Mouse (Mus musculus) heart, embryonic 11.5 days (tissue): ENCODE data around the gene Speer4e. TPM values are rescaled to one million over a fixed set of nuclear protein-coding genes. Genes with fewer than 3 reads are reported as not detected.
"Not testable (repeated sequence)": the region's sequence is repeated elsewhere in the genome, so short reads cannot be mapped to it uniquely, and the experiment has no call there.

ENCODE experiments used
- ATAC-seq: fragments of 200-750 bp; cut with Nextera tagmentation; replicated peaks from 2 replicates; pipeline ENCODE4 v1.8.0; 2017; ENCODE audit warnings: moderate library complexity; ENCODE audit not compliant: insufficient number of reproducible peaks, low FRiP score, low TSS enrichment
- H3K27ac ChIP-seq: fragments of 300-500 bp; sonication (generic); 2 replicates; pipeline ENCODE4 v1.5.1; 2014; ENCODE audit warnings: mild to moderate bottlenecking, low read depth, low read length
- H3K27me3 ChIP-seq: fragments of 300-500 bp; sonication (generic); 2 replicates; pipeline ENCODE4 v1.6.1; 2014; ENCODE audit warnings: mild to moderate bottlenecking, low read length, mixed read lengths; ENCODE audit not compliant: control insufficient read depth, insufficient read depth
- H3K36me3 ChIP-seq: fragments of 300-500 bp; sonication (generic); 2 replicates; pipeline ENCODE4 v1.6.1; 2014; ENCODE audit warnings: mild to moderate bottlenecking, low read length, moderate library complexity, mixed read lengths; ENCODE audit not compliant: control insufficient read depth, insufficient read depth
- H3K4me1 ChIP-seq: fragments of 300-500 bp; sonication (generic); 2 replicates; pipeline ENCODE4 v1.6.1; 2014; ENCODE audit warnings: low read length; ENCODE audit not compliant: control insufficient read depth, insufficient read depth
- H3K4me2 ChIP-seq: fragments of 300-500 bp; sonication (generic); 2 replicates; pipeline ENCODE4 v1.6.1; 2014; ENCODE audit warnings: mild to moderate bottlenecking, moderate library complexity
- H3K4me3 ChIP-seq: fragments of 300-500 bp; sonication (generic); 2 replicates; pipeline ENCODE4 v1.5.1; 2014; ENCODE audit warnings: low read depth, low read length
- H3K9ac ChIP-seq: fragments of 300-500 bp; sonication (generic); 2 replicates; pipeline ENCODE4 v1.6.1; 2014; ENCODE audit warnings: mild to moderate bottlenecking, low read depth, low read length, moderate library complexity
- H3K9me3 ChIP-seq: fragments of 300-500 bp; sonication (generic); replicated peaks from 2 replicates; pipeline ENCODE4 v1.6.1; 2016; ENCODE audit warnings: low read length; ENCODE audit not compliant: control insufficient read depth
- WGBS: fragments of 180-500 bp; shearing (Covaris S2); extraction: QIAGEN DNeasy Blood & Tissue Kit; methylation state at CpG from one replicate; pipeline ENCODE4 v1.1.7; 2014; ENCODE audit not compliant: insufficient replicate concordance; 5-methylcytosine and 5-hydroxymethylcytosine counted together
- polyA plus RNA-seq: library from polyadenylated mRNA; unstranded; fragments of >200 nt; fragmentation: Nextera tagmentation; extraction: Ambion mirVana; gene quantifications from 2 replicates; pipeline ENCODE4 v1.2.1, GENCODE M21; 2014

The Speer4e gene
- polyA plus RNA-seq, 1 experiment from 2014 or later = not detected

DNA sequence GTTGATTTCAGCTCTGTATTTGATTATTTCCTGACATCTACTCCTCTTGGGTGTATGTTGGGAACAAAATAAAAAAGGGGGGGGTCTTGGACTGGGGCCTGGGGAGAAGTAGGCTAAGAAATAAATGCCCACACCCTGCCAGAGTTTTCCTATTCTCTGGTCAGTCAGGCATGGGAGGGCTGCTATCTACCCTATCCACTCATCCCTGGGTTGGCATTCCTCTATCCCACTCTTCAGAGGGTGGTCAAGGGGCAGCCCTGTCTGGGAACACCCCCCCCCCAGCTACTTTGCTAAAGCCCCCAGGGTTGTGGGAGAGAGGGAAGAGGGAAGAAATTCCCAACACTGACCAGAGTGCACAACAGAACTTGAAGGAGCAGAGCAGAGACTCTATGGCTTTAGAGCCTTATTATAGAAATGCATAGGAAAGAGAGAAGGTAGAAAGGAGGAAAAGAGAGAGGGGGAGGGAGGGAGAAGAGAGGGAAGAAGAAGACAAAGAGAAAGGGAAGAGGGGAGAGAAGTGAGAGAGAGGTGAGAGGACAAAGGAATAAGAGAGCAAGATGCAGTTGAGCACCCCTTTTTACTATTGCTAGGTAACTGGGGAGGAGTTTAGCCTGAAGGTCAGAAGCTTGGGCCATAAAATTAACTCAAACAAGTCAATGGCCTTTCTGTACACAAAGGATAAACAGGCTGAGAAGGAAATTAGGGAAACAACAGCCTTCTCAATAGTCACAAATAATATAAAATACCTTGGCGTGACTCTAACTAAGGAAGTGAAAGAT is 17.9 kb upstream of the Speer4e start:
- H3K4me3 ChIP-seq, H3K27me3 ChIP-seq, H3K27ac ChIP-seq, H3K4me2 ChIP-seq, H3K36me3 ChIP-seq, H3K4me1 ChIP-seq, H3K9ac ChIP-seq: not testable (repeated sequence)
- WGBS = 67% methylated on average over 1 of the region's 1 CpGs
- peaks cover 12% of the 10 kb centered on the region for H3K9me3 ChIP-seq
- ATAC-seq = peak; percentile 35; the same call in 1 of the 2 replicates

DNA sequence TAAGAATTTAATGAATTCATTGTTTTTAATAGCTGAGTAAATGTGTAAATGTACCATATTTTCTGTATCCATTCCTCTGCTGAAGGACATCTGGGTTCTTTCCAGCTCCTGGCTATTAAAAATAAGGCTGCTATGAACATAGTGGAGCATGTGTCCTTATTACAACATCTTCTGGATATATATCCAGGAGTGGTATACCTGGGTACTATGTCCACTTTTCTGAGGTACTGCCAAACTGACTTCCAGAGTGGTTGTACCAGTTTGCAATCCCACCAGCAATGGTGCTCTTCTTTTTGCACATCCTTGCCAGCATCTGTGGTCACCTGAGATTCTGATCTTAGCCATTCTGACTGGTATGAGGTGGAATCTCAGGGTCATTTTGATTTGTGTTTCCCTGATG is 15.4 kb upstream of the Speer4e start:
- peaks cover 11% of the 10 kb centered on the region for H3K9me3 ChIP-seq
- not testable (repeated sequence) for H3K27ac ChIP-seq, ATAC-seq, H3K4me1 ChIP-seq, H3K4me2 ChIP-seq, H3K4me3 ChIP-seq, H3K9ac ChIP-seq, H3K27me3 ChIP-seq, H3K36me3 ChIP-seq

GRCm38 (mm10) chr5:14952749-14953148 is 14.5 kb upstream of the Speer4e start:
- 67% methylated on average over 3 of the region's 3 CpGs for WGBS
- H3K4me2 ChIP-seq, H3K36me3 ChIP-seq, H3K27me3 ChIP-seq, H3K4me3 ChIP-seq, H3K4me1 ChIP-seq, H3K27ac ChIP-seq, H3K9ac ChIP-seq, ATAC-seq: not testable (repeated sequence)
- peaks cover 13% of the 10 kb centered on the region for H3K9me3 ChIP-seq

- not testable (repeated sequence) for H3K27me3 ChIP-seq, H3K36me3 ChIP-seq
- peak; percentile 72 for ATAC-seq
Observed at GRCm38 (mm10) chr5:14951822-14952221, 13.6 kb upstream of the Speer4e start.

DNA sequence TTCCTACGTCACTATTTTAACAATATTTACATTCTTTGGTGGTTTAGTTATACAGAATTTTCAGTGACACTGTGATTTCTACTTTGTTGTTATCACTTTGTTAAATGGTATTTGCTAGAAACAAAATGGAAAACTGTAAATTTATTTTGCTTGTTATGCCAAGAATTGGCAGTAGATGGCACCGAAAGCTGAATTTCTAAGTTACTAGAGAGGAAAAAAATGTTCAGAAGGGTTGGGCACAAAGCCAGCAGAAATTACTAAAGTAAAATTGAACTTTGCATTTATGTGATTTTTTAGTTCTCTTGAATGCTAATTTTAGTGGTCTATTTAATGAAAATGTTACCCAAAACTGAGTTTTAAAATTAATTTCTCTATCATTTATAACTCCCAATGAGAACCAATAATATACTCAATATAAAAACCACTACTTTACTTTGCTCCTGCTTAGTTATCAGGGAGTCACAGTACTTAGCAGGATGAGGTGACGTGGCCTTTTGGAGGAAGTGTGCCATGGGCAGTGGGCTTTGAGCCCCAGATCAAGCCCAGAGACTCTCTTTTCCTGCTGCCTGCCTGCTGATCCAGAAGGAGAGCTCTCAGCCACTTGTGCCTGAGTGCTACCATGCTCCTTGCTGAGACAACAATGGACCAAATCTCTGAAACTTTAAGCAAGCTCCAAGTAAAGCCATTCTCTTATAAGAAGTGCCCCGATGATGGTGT is 9.4 kb upstream of the Speer4e start:
- WGBS = 56% methylated on average over 4 of the region's 4 CpGs
- not testable (repeated sequence) for H3K27ac ChIP-seq, H3K9ac ChIP-seq, H3K4me1 ChIP-seq, H3K9me3 ChIP-seq, H3K4me2 ChIP-seq, ATAC-seq, H3K4me3 ChIP-seq, H3K27me3 ChIP-seq, H3K36me3 ChIP-seq

More at GRCm38 (mm10) chr5:14951822-14952221, 13.6 kb upstream of the Speer4e start:
- H3K9ac ChIP-seq, H3K4me1 ChIP-seq, H3K27ac ChIP-seq, H3K4me3 ChIP-seq, H3K4me2 ChIP-seq: not testable (repeated sequence)
- 61% methylated on average over 7 of the region's 7 CpGs for WGBS
- peaks cover 13% of the 10 kb centered on the region for H3K9me3 ChIP-seq

DNA sequence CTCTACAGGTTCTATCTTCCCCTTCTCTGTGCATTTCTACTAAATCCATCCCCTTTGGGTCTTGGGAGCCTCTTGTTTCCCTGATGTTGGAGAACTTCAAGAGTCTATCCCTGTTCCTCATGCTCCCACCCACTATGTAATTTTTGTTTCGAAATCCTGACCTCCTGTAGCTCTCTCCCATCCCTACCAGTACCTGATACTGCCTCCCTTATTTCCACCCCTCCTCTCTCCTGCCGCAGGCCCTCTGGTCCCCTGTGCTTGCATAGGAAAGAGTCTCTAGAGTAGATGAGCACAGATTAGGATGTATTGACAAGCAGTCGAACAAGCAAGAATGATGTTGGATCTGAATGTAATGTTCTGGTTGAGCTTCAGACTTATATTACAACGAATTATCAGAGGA is 7.3 kb upstream of the Speer4e start:
- not testable (repeated sequence) for ATAC-seq, H3K36me3 ChIP-seq, H3K4me3 ChIP-seq, H3K27me3 ChIP-seq, H3K4me1 ChIP-seq, H3K9ac ChIP-seq, H3K27ac ChIP-seq, H3K9me3 ChIP-seq, H3K4me2 ChIP-seq
- WGBS = 38% methylated on average over 4 of the region's 4 CpGs

DNA sequence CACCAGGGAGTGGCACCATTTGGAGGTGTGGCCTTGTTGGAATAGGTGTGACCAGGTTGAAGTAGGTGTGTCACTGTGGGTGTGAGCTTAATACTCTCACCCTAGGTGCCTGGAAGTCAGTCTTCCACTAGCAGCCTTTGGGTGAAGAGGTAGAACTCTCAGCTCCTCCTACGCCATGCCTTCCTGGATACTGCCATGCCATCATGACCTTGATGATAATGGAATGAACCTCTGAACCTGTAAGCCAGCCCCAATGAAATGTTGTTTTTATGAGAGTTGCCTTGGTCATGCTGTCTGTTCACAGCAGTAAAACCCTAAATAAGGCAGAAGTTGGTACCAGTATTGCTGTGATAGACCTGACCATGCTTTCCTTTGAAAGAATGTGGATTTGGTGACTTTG is 2.8 kb upstream of the Speer4e start:
- ATAC-seq = not testable (repeated sequence)
- WGBS = 78% methylated on average over 1 of the region's 1 CpGs

DNA sequence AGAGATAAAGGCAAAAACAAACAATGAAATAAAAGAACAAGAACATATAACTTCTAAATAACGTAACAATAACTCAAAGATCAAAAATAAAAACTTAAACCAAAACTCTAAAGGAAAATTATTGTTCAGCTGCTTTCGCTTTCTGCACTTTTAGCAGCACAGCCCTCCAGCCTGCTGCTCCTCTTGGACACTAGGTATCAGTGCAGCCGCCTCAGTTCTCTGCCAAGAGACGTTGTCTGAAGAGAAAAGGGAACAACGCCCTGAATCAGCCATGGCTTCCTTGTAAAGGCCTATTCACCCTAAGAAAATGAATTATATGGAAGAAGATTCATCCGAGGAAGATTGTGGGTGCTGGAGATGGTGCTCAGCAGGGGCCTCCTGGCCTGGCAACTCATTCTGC is 4.5 kb downstream of the Speer4e start:
- H3K4me1 ChIP-seq, H3K4me2 ChIP-seq, ATAC-seq, H3K9me3 ChIP-seq, H3K4me3 ChIP-seq, H3K9ac ChIP-seq, H3K36me3 ChIP-seq, H3K27ac ChIP-seq, H3K27me3 ChIP-seq: not testable (repeated sequence)
- 70% methylated on average over 5 of the region's 6 CpGs for WGBS

More for the DNA sequence above, 2.8 kb upstream of the Speer4e start:
- H3K9ac ChIP-seq, H3K4me3 ChIP-seq, H3K27me3 ChIP-seq, H3K36me3 ChIP-seq, H3K4me1 ChIP-seq, H3K27ac ChIP-seq, H3K9me3 ChIP-seq, H3K4me2 ChIP-seq: not testable (repeated sequence)

- ATAC-seq, H3K4me1 ChIP-seq, H3K9ac ChIP-seq, H3K36me3 ChIP-seq, H3K27ac ChIP-seq, H3K27me3 ChIP-seq, H3K4me3 ChIP-seq, H3K9me3 ChIP-seq, H3K4me2 ChIP-seq: not testable (repeated sequence)
- WGBS = 27% methylated on average over 4 of the region's 4 CpGs
Observed at GRCm38 (mm10) chr5:14927047-14927446, 11.2 kb downstream of the Speer4e start.
